Mouse (Mus musculus) hindbrain, embryonic 15.5 days (tissue): ENCODE results near the gene Cytl1. TPM values are rescaled to one million over a fixed set of nuclear protein-coding genes. Genes with fewer than 3 reads are reported as not detected.

Source experiments
- ATAC-seq: fragments of 200-750 bp; cut with Nextera tagmentation; 2 replicates; pipeline ENCODE4 v1.8.0; 2017; ENCODE audit warnings: low read depth, moderate number of reproducible peaks, moderate TSS enrichment; ENCODE audit not compliant: low FRiP score
- H3K27ac ChIP-seq: fragments of 300-500 bp; sonication (generic); replicated peaks from 2 replicates; pipeline ENCODE4 v1.5.1; 2015; ENCODE audit warnings: mild to moderate bottlenecking, inconsistent platforms
- H3K27me3 ChIP-seq: fragments of 300-500 bp; sonication (generic); 2 replicates; pipeline ENCODE4 v1.6.1; 2015; ENCODE audit warnings: control low read depth, inconsistent platforms
- H3K36me3 ChIP-seq: fragments of 300-500 bp; sonication (generic); 2 replicates; pipeline ENCODE4 v1.6.1; 2015; ENCODE audit warnings: control low read depth, inconsistent platforms
- H3K4me1 ChIP-seq: fragments of 300-500 bp; sonication (generic); replicated peaks from 2 replicates; pipeline ENCODE4 v1.6.1; 2015; ENCODE audit warnings: control low read depth, inconsistent platforms
- H3K4me2 ChIP-seq: fragments of 300-500 bp; sonication (generic); 2 replicates; pipeline ENCODE4 v1.6.1; 2015; ENCODE audit warnings: moderate library complexity, mild to moderate bottlenecking, inconsistent platforms
- H3K4me3 ChIP-seq: fragments of 300-500 bp; sonication (generic); 2 replicates; pipeline ENCODE4 v1.5.1; 2015; ENCODE audit warnings: mild to moderate bottlenecking, inconsistent platforms
- H3K9ac ChIP-seq: fragments of 300-500 bp; sonication (generic); 2 replicates; pipeline ENCODE4 v1.6.1; 2015; ENCODE audit warnings: inconsistent platforms
- H3K9me3 ChIP-seq: fragments of 300-500 bp; sonication (generic); 2 replicates; pipeline ENCODE4 v1.6.1; 2016; ENCODE audit warnings: control low read depth, inconsistent platforms
- whole genome bisulfite sequencing: fragments of 180-500 bp; shearing (Covaris S2); methylation state at CpG from one replicate; pipeline ENCODE4 v1.1.7; 2015; 5-methylcytosine and 5-hydroxymethylcytosine counted together
- polyA plus RNA-seq: library from polyadenylated mRNA; unstranded; fragments of >200 nt; fragmentation: Nextera tagmentation; extraction: Ambion mirVana; gene quantifications from 2 replicates; pipeline ENCODE4 v1.2.1, GENCODE M21; 2015

The Cytl1 gene
- polyA plus RNA-seq = 0.60 and 1.4 TPM in 2 replicates

DNA sequence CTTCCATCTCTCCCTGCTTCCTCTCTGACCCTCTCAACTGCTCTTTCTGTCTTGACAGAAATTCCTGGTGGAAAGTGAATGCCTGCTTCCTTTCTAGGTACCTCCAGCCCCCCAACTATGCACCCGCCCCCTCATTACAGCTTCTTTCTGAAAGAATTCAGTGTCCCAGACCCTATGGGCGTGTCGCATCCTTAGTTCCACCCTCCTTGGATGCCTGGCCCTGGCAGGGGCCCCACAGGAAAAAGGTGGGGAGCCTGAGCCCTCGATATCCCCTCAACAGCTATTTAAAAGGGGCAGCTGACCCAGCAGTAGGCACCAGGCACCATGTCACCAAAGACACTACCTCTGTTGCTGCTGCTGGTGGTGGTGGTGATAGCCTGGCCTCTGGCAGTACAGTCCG is at the start of gene Cytl1:
TSS of gene Cytl1 (plus strand) at position 296 of the 400 bp plus-strand sequence.
- no peak within 1 kb of the TSS for H3K4me2 ChIP-seq
- no peak within 1 kb of the TSS for H3K9ac ChIP-seq
- no peak within 1 kb of the TSS for H3K4me3 ChIP-seq
- no peak for ATAC-seq
- no peaks in the 10 kb centered on the region for H3K27me3 ChIP-seq
- H3K4me1 ChIP-seq = no peaks in the 10 kb centered on the region
- no peaks in the 10 kb centered on the region for H3K9me3 ChIP-seq
- no peak within 1 kb of the TSS for H3K27ac ChIP-seq
- no peaks in the 10 kb centered on the region for H3K36me3 ChIP-seq
- 46% methylated on average over 5 of the region's 5 CpGs for WGBS

DNA sequence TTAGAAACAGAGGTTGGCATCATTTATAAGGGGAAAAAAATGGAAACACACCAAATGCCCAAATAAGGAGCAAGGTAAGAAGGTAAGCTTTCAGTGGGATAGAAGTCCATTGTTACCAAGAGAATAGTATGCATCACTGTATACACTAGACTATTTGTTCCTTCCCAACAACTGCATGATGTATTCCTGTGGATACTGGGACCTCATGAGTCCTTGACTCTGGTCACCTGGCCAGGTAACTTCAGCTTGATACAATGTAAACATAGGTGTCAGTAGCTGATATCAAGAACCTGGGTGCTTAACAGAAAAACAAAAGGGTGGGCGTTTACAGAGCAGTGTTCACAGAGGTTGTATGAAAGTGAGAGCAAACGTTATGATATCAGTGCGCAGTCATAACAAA is 42.6 kb upstream of the Cytl1 start:
- Histone ChIP-seq H3K9me3 (no peaks in the 10 kb centered on the region), H3K9ac (no peak overlapping the region), H3K27ac (no peak overlapping the region), H3K27me3 (no peaks in the 10 kb centered on the region), H3K4me2 (no peak overlapping the region), H3K4me1 (no peaks in the 10 kb centered on the region), H3K36me3 (peaks cover 3% of the 10 kb centered on the region; the same call in 1 of the 2 replicates), H3K4me3 (no peak overlapping the region)
- WGBS = 84% methylated on average over 3 of the region's 3 CpGs
- no peak for ATAC-seq

DNA sequence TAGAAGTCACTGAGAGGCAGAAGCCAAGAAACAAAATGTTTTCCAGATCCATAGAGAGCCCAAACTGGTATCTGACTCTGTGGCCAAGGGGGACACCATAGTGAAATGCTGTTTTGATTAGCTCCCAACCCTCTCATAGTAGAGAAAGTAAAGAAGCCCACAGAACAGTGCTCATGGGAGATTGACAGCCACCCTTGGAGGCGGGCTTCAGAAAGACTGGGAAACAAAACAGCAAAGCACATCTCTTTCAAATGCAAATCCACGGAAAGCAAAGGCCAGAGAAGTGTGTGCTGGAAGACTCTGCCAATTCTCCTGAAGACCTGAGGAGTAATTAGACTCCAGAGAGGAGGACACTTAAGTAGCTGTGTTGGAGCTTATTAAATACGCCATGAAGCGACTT is 39.5 kb upstream of the Cytl1 start:
- Histone ChIP-seq H3K27ac (no peak overlapping the region), H3K4me3 (no peak overlapping the region), H3K4me2 (no peak overlapping the region), H3K27me3 (no peaks in the 10 kb centered on the region), H3K36me3 (peaks cover 3% of the 10 kb centered on the region; the same call in 1 of the 2 replicates), H3K9ac (no peak overlapping the region), H3K4me1 (no peaks in the 10 kb centered on the region; the same call in 1 of the 2 replicates), H3K9me3 (no peaks in the 10 kb centered on the region)
- no peak for ATAC-seq
- 16% methylated on average over 4 of the region's 4 CpGs for WGBS

DNA sequence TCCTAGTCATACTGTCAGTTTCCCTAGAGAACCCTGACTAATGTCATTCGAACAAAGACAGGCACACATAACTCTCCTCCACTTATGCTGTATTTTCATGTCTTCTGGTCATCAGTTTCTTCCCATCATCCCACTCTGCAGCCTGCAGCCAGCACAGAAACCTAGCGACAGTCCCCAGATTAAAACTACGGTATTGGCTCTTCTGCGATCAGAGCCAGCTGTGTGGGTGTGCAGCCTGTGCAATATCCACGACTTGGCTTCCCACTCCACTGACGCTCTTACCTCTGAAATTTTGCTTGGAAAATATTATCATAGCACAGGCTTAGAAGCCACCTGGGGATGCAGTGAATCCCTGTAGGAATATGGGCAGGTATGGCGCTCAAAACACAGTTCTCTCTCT is 38.0 kb upstream of the Cytl1 start:
- Histone ChIP-seq H3K9ac (no peak overlapping the region), H3K4me3 (no peak overlapping the region), H3K36me3 (peaks cover 3% of the 10 kb centered on the region; the same call in 1 of the 2 replicates), H3K27me3 (no peaks in the 10 kb centered on the region), H3K4me2 (no peak overlapping the region), H3K9me3 (no peaks in the 10 kb centered on the region), H3K4me1 (no peaks in the 10 kb centered on the region; the same call in 1 of the 2 replicates), H3K27ac (no peak overlapping the region)
- 90% methylated on average over 7 of the region's 7 CpGs for WGBS
- ATAC-seq = no peak

DNA sequence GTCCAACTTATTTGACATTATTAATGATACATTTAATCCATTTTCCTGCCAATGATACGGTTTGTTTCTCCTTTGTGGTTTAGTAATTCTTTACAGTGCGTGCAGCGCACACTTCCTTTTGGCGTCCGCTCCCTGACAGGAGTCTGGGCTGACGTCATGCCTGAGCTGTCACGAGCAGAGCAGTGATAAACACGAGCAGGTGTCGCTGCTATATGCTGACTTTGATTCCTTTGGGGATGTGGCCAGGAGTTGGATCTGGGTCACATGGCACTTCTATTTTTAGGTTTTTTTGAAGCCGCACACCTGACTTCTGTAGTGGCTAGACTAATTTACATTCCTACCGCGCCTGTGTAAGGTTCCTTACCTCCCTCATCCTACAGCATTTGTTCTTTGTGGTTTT is 35.6 kb upstream of the Cytl1 start:
- no peaks in the 10 kb centered on the region; the same call in 1 of the 2 replicates for H3K4me1 ChIP-seq
- 63% methylated on average over 12 of the region's 12 CpGs for WGBS
- ATAC-seq = peak; percentile 63; the same call in 1 of the 2 replicates
- no peaks in the 10 kb centered on the region for H3K36me3 ChIP-seq
- no peak overlapping the region for H3K4me3 ChIP-seq
- no peaks in the 10 kb centered on the region for H3K9me3 ChIP-seq
- no peaks in the 10 kb centered on the region for H3K27me3 ChIP-seq
- no peak overlapping the region for H3K4me2 ChIP-seq
- H3K9ac ChIP-seq = no peak overlapping the region
- H3K27ac ChIP-seq = no peak overlapping the region

DNA sequence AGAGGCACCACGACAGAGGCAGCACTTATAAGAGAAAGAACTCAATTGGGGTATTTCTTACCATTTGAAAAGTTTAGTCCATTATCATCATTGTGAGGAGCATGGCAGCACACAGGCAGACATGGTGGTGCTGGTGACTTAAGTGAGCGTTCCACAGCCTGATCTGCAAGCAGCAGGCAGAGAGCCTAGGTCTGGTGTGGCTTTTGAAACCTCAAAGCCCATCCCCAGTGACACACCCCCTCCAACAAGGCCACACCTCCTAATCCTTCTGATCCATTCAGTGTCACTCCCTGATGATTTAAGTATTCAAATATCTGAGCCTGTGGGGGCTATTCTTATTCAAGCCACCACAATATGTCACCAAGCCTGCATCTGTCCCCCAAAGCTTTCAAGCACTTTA is 30.4 kb upstream of the Cytl1 start:
- H3K4me3 ChIP-seq = no peak overlapping the region
- no peak overlapping the region for H3K27ac ChIP-seq
- H3K4me2 ChIP-seq = no peak overlapping the region
- ATAC-seq = no peak
- no peak overlapping the region for H3K9ac ChIP-seq
- 86% methylated on average over 2 of the region's 2 CpGs for WGBS
- H3K4me1 ChIP-seq = no peaks in the 10 kb centered on the region; the same call in 1 of the 2 replicates
- H3K27me3 ChIP-seq = no peaks in the 10 kb centered on the region
- H3K9me3 ChIP-seq = no peaks in the 10 kb centered on the region
- H3K36me3 ChIP-seq = no peaks in the 10 kb centered on the region

DNA sequence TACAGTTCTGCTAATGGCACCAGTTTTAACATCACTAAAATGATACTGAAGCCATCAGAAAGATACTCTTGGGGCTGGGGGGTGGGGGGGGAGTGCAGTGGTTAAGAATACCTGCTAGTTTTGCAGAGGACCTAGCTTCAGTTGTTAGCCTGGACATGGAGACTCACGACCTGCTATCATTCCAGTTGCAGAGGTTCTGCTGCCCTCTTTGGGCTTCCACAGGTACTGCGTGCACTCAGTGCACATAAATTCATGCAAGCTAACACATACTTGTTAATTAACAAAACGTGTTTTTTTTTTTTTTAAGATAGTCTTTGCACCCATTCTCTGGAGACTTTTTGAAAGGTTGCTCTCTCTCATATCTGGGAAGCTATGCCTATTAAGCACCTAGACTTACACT is 27.2 kb upstream of the Cytl1 start:
- no peaks in the 10 kb centered on the region for H3K36me3 ChIP-seq
- no peak overlapping the region for H3K9ac ChIP-seq
- H3K27ac ChIP-seq = no peak overlapping the region
- H3K27me3 ChIP-seq = no peaks in the 10 kb centered on the region
- no peaks in the 10 kb centered on the region for H3K9me3 ChIP-seq
- H3K4me2 ChIP-seq = no peak overlapping the region
- 68% methylated on average over 3 of the region's 3 CpGs for WGBS
- H3K4me3 ChIP-seq = no peak overlapping the region
- no peak for ATAC-seq
- H3K4me1 ChIP-seq = no peaks in the 10 kb centered on the region

DNA sequence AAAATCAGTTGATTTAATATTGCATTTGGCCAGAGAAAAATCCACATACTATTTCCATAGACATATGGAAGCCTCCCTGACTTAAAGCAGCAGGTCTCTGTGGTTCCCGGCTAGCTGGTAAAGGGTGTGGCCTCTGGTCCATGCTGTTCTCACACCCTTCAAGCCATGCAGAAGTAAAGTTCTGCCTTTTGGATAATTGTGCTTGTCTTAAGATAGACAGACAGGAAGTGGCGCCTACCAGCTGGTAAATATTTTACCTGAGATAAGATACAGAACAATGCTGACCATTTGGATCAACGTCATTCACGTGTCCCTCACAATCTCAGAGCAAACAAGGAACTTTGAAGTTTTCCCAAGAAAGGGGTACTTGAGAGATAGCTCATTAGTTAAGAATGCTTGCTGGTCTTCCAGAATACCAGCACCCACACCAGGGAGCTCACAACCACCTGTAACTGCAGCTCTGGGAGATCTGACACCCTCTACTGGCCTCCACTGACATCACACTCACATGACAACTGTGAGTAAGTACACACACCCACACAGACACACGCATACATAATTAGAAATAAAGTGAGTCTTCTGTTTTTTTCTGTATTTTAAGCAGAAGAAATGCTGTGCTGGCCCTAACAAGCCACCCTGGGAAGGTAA is 25.9 kb upstream of the Cytl1 start:
- H3K9me3 ChIP-seq = no peaks in the 10 kb centered on the region
- H3K27me3 ChIP-seq = no peaks in the 10 kb centered on the region
- H3K4me1 ChIP-seq = peaks cover 9% of the 10 kb centered on the region; the same call in 1 of the 2 replicates
- WGBS = 92% methylated on average over 5 of the region's 5 CpGs
- H3K9ac ChIP-seq = no peak overlapping the region
- no peak for ATAC-seq
- no peak overlapping the region for H3K4me3 ChIP-seq
- H3K4me2 ChIP-seq = no peak overlapping the region
- no peaks in the 10 kb centered on the region for H3K36me3 ChIP-seq
- H3K27ac ChIP-seq = no peak overlapping the region

DNA sequence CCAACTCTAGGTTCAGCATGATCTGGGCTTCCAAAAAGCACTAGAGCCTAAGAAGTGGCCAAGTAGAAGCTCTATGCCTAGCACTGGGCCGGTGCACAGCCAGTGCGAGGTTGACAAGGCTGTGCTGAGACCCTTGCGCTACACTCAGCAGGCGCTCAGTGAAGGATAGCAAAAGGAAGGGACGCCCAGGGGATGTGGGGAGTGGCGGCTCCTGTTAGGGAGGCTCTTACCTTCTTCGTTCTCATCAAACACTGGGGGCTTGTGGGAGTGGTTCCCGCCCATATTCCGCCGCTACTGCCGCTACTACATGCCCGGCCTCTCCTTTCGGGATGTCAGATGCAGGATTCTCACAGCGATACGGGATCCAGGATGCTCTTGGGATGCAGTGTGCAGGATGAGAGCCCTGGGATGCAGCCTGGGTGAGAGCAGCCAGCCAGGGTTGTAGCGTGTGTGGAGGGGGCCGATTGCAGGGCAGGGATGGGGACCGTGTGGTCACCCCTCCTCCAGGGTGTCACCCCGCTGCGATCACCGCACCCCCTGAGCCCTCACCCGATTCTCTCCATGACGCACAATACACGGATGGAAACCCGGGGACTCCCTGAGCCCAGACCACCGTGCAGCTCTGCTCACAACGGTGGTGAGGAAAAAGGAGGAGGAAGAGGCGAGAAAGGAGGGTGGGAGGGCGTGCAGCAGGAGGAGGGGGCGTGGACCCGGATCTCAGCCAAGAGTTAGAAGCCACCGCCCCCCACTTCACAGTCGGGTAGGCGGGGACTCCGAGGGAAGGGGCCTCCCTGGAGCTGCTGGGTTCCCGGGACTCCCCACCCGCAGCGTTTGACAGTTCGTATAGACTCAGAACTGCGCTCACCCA is 18.6 kb upstream of the Cytl1 start, which contains the start of gene Stk32b:
TSS of gene Stk32b (minus strand) at position 667 of the 868 bp plus-strand sequence.
- no peaks in the 10 kb centered on the region for H3K9me3 ChIP-seq
- peaks cover 12% of the 10 kb centered on the region for H3K27me3 ChIP-seq
- peak within 1 kb of the TSS; percentile 87 for H3K27ac ChIP-seq
- peak within 1 kb of the TSS; percentile 67 for H3K4me3 ChIP-seq
- under 1% methylated on average over 39 of the region's 40 CpGs for WGBS
- H3K4me1 ChIP-seq = peaks cover 29% of the 10 kb centered on the region; the same call in 1 of the 2 replicates
- no peaks in the 10 kb centered on the region for H3K36me3 ChIP-seq
- peak within 1 kb of the TSS; percentile 81 for H3K4me2 ChIP-seq
- peak; percentile 89 for ATAC-seq
- peak within 1 kb of the TSS; percentile 83 for H3K9ac ChIP-seq

DNA sequence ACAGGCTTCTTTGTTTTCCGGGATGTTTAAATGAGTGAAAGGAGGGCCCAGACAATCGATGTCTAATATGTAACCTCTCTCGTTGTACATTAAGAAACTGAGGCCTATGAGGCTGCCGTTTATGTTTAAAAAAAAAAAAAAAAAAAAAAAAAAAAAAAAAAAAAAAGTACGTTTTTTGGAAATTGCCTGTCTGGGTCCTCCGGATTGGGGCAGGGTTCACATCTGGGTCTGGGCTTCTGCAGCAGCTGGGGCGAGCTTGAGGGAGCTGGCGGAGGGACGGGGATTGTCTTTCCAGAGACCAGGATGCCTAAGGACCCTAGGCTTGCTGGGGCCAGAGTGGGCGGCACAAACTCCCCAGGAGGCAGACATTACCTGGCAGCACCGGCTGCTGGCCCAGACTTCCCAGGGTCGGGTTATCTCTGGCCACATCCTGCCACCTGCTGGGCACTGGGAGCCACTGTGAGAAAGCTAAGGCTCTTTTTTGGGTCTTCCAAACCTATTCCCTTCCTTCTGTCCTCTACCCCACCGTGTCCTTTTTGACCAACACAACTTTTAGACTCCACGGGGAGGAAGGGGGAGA is 17.8 kb upstream of the Cytl1 start:
- Histone ChIP-seq H3K4me2 (peak overlapping the region; percentile 81), H3K27me3 (peaks cover 12% of the 10 kb centered on the region), H3K36me3 (no peaks in the 10 kb centered on the region), H3K9ac (peak overlapping the region; percentile 83), H3K4me3 (peak overlapping the region; percentile 67), H3K27ac (peak overlapping the region; percentile 87), H3K4me1 (peaks cover 29% of the 10 kb centered on the region; the same call in 1 of the 2 replicates), H3K9me3 (no peaks in the 10 kb centered on the region)
- WGBS = 0% methylated on average over 14 of the region's 14 CpGs
- peak; percentile 69; the same call in 1 of the 2 replicates for ATAC-seq

DNA sequence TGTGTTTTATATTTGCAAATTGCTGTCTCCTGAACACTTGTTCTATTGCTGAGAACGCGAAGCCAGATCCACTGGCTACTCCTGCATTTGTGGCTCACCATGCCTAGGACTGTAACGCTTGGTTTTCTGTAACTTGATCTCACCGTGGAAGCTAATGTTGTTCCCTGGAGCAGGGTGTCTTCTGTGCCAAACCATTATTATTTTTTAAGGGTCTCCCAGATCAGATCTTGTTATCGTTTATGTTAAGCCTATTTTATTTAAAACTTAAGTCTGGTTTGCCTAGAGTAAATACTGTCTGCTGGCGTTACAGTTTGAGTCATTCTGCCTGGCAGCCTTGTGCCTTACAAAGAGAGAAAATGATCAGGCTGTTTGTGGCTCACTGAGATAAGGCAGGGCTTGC is 14.6 kb upstream of the Cytl1 start:
- Histone ChIP-seq H3K4me3 (no peak overlapping the region), H3K9ac (no peak overlapping the region), H3K36me3 (no peaks in the 10 kb centered on the region), H3K27ac (no peak overlapping the region), H3K27me3 (peaks cover 12% of the 10 kb centered on the region), H3K4me2 (no peak overlapping the region), H3K4me1 (peaks cover 13% of the 10 kb centered on the region; the same call in 1 of the 2 replicates), H3K9me3 (no peaks in the 10 kb centered on the region)
- no peak for ATAC-seq
- 25% methylated on average over 6 of the region's 6 CpGs for WGBS
